Mouse (Mus musculus): ENCODE results near the gene Ephb1.
A peak's percentile ranks its signal among the peaks of the same experiment; 100 is the strongest.

Ephb1 gene

DNA sequence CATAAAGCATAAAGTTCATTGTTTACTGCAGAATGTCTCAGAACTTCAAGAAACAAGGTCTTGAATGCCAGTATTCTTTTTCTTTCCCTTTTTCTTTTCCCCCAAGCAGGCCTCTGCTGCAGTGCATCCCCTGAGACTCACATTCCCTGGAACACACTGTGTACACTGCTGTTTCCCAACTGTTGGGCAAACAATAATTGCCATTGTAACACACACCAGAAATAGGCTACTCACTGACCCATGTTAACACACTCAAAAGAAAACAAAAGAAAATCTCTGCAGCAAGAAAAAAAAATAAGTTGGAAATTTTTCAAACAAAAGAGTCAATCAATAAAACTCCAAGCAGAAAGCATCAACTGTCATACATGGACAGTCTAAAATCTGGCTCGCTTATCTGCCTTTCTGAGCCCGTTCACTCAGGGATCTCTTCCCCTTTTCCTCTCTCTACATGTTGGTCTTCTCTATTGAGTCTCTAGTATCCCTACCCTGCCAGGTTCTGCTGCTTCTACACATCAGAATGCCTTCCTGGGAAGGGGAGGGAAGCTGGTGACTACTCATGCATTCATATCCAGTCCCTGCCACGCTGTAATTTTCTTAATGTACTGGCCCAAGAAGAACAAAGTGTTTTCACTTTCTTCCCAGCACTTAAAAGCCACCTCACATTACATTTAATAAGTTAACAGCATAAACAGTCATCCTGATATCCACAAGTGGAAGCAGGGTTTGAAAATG is 285.2 kb downstream of the Ephb1 start:
- no peak for DNase-seq (ENCODE audit: low read depth, low spot score)

DNA sequence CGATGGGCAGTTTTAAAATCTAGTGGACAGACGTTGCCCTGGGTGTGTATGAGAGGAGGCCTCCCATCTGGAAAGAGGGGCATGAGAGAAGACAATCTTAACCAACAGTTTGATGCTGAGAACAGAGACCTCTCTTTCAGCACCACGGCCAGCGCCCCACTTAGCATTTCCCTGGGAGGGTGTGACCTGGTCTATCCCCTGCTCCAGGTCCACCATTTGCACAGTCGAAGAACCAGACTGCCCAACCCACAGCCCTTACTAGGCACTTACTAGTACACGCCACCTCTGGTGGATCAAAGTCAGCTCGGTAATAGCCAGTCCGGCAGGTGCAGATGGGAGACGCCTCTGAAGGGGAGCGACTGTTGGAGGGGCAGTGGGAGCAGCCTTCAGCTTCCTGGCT is 287.9 kb downstream of the Ephb1 start:
- DNase-seq (ENCODE audit: low read depth, low spot score) = peak; percentile 40

DNA sequence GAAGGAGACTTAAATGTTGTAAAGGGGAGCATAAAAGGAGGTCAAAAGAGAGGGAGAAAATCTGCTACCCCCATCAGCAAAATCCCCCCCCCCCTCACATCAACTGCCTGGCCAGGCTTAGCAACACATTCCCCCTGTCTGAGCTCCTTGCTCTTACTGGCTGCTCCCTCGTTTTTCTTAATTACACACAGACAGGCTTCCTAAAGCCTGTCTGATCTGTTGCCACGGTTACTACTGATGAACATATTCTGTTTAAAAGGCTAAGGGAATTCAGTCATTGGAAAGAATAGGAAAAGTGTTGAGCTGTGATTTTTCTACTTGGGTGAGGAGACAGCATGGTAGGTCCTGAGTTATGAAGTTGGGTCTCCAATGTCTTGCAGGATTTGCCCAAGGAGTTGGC is 308.6 kb downstream of the Ephb1 start:
- no peak for DNase-seq (ENCODE audit: low read depth, low spot score)

DNA sequence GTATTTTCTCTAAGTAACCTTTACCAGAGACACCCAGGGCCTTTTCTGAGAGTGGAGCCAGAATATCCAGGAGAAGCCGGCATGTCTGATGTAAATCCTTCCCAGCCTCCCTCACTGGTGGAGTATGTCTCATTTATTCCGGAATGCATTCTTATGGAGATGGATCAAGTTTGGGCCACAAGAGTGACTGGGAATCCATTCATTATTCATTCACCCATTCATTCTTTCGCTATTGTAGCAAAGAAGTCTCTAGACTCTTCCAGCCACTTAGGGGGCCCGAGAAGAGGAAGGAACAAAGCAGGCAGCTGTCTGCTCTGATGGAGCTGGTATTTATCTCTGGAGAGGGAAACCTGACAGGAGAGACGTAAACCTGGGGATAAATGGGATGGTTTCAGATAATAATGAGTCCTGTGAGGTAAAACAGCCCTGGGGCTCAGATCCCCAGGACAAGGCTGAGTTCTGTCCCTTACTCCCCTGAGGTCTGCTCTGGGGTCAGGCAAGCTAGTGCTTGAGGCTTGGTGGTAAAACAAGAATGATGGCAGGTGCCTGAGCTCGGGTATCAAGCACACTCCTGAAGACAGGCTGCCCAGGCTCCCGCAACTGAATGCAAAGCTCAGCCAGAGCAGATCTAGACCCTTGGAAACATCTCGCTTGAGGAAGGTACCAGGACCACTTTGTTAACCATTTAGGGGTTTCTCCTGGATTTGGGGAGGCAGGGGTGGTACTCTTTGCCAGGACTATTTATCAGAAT is 309.2 kb downstream of the Ephb1 start:
- no peak for DNase-seq (ENCODE audit: low read depth, low spot score)

DNA sequence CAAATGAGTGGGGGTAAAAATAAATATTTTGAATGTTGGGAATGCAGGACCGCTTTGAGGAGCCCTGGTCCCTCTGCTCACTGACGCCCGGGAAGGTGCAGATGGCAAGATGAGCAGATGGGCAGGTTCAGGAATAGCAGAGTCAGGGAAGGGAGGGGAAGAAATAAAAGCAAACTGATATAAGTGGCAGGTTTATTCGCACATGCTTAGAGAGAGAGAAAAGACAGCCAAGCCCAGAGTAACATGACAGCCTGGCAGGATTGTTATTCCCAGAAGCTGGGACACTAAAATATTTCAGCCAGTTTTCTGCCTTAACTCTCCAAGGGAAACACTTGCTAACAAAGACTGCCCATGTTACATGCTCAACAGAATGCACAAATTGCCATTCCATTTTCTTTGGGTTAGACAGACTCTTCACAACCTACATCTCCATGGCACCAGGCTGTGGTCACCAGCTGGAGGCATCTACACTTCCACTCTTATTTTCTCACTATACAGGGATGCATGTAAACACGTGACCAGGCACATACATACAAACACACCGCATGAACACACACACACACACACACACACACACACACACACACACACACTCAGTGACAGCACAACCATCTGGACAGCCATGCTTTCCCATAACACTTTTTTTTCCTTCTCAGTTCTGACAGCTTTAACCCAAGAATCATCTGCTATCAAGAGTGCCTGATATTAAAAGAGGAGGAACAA is 315.3 kb downstream of the Ephb1 start:
- no peak for DNase-seq (ENCODE audit: low read depth, low spot score)

DNA sequence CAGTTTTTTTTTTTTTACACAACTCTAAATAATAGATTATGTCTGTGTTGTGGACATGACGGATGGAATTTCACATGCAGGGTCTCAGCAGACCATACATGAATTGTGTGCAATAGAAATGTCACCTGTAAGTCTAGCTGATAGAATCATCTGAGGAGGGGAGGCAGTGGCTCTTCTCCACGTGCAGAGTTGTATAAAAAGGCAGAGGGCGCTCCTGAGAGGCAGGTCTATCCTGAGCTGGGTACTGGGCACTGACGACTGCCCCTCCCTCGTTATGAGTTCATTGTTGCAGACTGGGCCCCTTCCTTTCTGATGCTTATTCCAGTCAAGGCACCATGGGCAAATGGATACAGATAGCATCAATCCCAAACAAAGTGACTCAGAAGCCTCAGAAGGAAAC is 318.4 kb downstream of the Ephb1 start:
- DNase-seq (ENCODE audit: low read depth, low spot score) = no peak

DNA sequence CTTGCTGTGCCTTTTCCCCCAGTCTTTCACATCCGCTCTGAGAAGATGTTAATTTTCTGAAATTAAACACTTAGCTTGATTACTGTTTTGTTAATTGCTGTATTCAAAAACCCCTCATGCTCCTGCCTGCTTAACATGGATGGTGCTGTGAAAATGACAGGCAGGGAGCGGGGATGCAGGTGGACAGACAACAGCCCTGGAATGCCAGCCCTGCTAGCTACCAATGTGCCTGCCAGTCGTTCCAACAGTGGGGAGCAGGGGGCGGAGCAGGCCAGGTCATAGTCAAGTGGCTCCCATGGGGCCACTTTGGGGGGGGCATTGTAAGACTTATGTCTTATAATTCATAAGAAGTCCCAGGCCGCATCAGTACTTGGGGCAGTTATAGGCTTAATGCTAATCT is 321.3 kb downstream of the Ephb1 start:
- no peak for DNase-seq (ENCODE audit: low read depth, low spot score)

DNA sequence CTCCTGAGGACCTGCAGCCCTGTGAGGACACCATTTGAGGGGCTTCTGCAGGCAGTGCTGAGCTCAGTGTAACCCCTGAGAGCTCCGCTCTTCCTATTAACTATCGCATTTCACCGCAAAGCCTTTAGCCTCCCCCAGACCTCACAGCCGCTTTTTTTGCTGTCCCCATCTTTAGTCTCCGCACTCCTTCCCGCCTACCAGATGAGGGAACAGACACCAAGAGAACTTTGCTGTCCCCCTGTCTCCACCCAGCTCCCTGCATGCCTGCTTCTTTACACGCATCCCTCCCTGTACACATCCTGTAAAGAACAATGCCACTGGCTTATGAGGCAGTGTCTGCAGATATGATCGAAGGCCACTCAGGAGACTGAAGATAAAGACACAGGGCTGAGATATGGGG is 322.1 kb downstream of the Ephb1 start:
- no peak for DNase-seq (ENCODE audit: low read depth, low spot score)

DNA sequence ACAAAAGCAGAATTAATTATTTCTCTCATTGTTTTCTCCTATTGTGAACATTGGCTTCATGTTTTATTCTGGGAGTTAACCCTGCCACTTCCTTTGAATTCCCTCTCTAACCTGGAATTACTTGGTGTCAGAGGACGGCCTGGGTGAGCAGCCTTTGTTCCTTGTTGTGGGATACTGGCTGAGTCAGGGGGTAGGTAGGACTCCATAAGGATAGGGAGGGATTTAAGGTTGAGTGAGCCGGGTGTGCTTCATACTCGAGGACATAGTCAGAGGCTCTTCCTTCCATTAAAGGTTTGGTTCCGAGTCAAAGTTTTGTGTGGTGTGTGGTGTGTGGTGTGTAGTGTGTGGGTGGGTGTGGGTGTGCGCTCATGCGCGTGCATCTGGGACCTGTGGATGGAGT is 324.8 kb downstream of the Ephb1 start:
- no peak for DNase-seq (ENCODE audit: low read depth, low spot score)

DNA sequence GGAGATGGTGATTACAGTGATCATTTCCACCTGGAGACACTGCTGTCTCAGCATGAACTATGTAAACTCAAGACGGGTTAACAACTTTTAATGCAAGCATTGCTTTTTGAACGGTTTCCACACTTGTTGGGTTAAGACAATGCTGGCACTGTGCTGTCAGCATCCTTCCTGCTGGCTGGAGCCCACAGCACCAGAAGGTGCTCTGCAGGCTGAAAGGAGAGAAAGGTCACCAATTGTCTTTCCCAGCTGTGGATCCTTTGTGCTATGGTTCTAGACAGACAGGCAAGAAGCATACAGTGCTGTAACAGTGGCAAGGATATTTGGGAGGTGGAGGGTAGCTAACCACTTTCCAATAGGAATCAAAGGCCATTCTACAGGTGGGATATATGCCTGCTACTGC is 328.4 kb downstream of the Ephb1 start:
- DNase-seq (ENCODE audit: low read depth, low spot score) = no peak

DNA sequence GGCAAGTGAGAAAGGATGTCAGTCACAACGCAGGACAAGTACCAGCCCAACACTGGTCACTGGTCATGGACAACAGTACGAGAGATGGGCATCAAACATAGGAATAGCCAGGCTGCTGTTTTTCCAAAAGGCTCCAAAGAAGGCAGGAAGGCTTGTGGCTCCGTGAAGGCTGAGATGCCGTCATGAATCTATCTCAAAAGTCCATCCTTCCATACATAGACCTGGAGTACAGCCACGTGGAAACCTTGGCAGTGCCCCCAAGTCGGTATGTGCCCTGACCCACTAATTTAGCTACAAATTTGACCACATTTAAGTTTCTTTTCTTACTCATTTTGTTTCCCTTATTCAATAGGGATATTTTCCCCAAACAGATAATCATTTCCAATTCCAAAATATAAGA is 329.4 kb downstream of the Ephb1 start:
- no peak for DNase-seq (ENCODE audit: low read depth, low spot score)

DNA sequence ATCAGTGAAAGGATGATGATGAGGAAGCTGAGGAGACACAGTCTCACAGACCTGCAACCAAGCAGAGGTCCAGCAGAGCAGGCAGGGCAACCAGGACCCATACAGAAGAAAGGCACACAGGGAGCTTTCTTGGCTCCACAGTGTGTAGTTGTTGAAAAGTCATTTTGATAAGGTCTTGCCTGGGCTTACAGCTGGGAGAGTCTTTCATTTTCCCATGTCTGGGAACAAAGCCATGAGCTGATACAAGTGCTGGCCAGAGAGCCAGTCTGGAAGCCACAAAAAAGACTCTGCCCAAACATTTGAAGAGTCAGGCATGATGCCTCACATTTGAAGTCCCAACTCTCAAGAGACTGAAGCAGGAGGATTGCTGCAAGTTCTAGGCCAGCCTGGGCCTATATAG is 339.0 kb downstream of the Ephb1 start:
- DNase-seq (ENCODE audit: low read depth, low spot score) = no peak

DNA sequence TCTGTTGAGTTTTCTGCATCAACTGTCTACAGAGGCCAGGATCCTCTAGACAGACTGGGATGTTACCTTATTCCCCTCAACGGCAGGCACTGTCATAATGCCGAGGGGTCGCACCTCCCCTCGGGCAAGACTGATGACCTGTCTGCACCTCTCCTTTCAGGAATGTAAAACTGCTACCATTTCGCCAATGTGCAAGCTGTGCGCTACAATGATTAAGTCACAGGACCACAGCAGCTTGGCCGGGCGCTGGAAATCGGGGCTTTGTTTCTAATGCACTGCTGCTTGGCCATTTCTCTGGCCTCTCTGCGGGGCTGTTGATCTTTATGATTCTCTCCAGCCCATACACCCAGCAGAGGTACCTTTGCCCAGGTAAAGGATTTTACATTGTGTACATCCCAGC is 346.8 kb downstream of the Ephb1 start:
- DNase-seq (ENCODE audit: low read depth, low spot score) = no peak

DNA sequence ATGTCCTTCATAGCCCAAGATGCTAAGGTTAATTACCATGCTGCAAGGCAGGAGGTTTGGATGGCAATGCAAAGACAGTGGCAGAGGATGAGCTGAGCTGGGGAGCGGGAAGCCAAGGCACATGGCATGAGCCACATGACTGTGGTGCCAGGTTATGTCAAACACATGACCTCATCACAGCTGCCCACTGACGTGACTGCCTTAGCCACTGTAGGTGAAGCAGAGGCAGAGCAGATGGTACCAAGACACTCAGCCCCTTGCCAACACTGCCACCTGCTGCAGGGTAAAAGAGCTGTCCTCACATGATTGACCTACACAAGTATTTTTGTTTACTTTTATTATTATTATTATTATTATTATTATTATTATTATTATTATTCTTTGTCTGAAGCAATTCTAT is 348.0 kb downstream of the Ephb1 start:
- no peak for DNase-seq (ENCODE audit: low read depth, low spot score)

DNA sequence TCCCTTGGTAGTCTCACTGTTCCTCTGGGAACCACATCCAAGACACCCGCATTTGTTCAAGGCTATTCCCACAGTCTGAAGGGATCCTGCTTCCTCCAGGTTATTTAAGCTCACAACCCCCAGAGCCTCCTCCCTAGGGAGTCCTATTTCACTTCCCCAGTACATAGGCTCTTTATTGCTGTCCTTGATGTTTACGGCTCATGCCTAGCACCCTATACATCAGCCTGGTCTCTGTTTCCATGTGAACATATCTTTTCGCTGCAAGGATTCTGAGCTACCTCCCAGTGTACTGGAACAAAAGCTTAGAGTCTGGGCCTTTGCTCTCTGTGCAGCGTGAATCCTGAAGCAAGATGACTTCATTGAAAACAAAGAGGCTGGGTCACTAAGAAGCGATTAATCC is 351.6 kb downstream of the Ephb1 start:
- DNase-seq (ENCODE audit: low read depth, low spot score) = no peak

DNA sequence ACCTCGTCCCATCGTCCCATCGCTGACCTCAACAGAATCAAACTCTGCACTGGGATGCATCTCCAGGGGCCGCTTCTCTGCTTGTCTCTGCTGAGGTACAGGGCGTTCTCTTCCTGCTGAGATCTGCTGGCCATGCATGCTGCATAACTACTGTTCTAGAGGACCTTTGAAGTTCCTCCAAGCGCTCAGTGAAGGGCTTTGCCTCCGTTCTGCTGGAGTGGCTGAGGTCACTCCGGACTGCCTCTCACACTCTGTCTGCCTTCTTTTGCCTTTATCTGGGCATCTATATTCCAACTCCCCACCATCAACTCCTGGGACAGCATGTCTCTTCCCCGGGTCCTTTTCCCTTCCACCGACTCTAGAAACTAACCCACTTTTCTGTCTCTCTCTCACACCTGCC is 352.3 kb downstream of the Ephb1 start:
- DNase-seq (ENCODE audit: low read depth, low spot score) = no peak

DNA sequence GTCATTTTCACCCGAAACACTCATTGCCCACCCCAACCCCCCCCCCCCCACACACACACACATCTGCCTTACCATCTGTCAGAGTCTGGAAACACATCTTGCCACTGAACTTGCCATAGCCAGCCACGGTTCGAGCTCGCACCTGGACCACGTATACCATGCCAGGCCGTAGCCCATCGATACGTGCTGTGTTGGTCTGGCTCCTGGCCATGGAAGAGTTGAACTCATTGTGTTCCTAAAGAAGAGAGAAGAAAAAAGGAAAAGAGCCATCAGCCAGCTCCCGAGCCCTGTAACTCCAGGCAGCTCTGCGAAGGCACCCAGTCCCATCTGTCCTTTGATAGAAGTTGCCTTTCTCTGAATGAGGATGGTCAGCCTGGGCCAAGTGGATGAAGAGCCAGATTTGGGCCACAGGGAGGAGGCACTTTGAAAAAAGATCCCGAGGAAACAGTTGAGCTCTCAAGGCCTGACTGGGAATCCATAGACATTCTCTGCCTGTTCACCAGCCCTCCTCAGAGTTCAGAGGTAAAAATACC is 352.8 kb downstream of the Ephb1 start:
- no peak for DNase-seq (ENCODE audit: low read depth, low spot score)

DNA sequence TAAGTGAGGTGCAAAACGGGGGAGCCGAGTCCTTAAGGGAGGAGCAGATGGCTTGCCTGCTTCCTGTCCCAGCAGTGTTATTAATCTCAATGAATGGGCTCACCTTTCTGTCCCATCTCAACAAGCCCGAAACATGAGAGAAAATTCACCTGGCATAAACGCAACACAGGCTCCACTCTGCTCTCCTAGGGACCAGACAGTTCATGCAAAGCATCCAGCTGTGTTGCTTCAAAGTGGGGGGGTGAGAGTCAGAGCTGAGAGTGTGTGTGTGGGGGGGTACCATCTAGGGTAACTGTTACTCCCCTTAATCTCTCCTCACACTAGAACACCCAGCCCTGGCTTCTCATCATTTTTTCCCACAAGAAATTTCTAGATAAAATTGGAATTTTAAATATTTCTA is 354.8 kb downstream of the Ephb1 start:
- DNase-seq (ENCODE audit: low read depth, low spot score) = no peak

DNA sequence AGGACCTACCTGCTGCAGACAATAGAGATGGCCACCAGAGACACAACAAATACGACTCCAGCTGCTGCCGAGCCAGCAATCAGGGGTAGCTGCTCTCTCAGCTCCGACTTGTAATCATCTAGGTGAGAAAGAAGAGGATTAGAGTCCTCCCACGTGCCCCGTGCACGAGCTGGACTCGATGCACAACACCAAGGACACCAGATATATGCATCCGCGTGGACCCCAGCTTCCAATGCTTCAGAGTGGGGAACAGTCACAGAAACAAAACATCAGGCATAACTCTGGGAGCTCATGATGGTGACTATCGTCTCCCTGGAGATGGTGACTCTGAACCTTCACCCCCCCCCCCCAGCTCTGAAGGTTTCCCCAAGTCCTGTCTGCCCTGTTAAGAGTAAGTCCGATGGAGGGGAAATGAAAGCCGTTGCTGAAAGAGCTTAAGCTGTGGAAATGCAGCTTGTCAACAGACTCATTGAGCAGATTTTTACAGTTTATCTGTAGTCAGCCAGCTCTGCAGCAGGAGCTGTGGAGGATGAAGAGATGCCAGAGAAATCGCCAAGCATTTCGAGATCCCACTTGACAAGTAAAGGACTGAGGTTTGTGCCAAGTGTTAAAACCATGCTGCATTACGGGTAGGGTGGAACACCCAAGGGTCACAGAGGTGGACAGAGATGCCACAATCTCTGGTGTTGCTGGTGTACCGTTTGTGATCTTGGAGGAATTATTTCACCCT is 357.6 kb downstream of the Ephb1 start:
- DNase-seq (ENCODE audit: low read depth, low spot score) = no peak

DNA sequence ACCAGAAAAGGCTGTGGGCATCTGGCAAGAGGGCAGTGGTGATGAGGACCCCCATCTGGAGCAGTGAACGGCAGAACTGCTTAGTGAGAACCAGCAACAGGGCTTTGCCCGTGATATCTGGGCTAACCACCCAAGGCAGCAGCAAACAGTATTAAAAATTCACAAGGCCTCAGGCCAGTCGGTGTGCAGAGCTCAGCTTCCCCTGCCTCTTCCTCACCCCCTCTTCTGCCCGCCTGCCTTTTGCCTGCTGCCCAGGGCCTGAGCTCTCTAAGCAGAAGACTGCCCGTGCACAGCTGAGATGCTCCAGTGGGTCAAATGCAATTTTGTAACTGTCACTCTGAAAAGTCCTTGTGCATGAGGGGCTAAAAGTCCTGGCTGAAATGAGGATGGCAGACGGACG is 358.3 kb downstream of the Ephb1 start:
- DNase-seq (ENCODE audit: low read depth, low spot score) = no peak

DNA sequence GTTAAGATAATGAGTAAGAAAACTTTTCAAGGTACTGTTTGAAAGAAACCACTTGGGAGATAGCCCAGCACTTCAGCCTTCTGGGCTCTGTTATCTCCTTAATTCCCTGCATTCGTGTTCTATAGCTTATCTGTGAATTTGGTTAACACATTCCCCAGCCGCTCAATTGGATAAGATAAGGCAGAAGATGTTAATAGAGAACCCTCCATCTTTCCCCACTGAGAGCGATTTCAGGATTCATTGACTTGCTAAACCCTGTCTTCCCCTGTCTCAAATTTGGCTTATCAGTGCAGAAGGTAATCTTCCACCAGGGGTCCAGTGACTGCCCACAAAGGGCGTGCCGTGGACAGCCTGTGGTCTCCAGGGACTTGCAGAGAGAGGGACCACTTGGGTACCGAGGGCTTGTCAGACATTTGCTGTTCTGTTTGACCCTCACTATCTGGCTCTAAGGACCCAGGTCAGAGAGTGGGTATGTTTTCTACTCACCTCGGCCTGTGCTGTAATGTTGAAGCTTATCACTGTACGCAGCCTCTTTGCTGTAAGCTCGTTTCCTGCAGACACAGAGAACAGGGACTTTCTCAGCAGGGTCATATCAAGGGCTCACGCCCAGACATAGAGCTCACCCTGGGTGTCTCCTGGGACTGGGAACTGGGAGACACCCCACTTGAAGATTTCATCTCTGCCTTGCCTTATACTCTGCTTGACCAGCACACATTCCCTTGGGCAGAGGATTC is 358.9 kb downstream of the Ephb1 start:
- DNase-seq (ENCODE audit: low read depth, low spot score) = no peak

Data from ES-CJ7 (cell line).